Mouse (Mus musculus) midbrain, embryonic 14.5 days (tissue): Measurements from ENCODE around the gene Kpnb1. TPM values are rescaled to one million over a fixed set of nuclear protein-coding genes. Genes with fewer than 3 reads are reported as not detected.

ENCODE experiments used
- ATAC-seq: fragments of 200-750 bp; cut with Nextera tagmentation; 2 replicates; pipeline ENCODE4 v1.8.0; 2017; ENCODE audit warnings: moderate number of reproducible peaks, moderate library complexity; ENCODE audit not compliant: low FRiP score, low TSS enrichment
- DNase-seq: peaks from one replicate; pipeline ENCODE4 v3.0.0-alpha.2; 2015
- H3K27ac ChIP-seq: fragments of 300-500 bp; sonication (generic); replicated peaks from 2 replicates; pipeline ENCODE4 v1.5.1; 2014; ENCODE audit warnings: mild to moderate bottlenecking, low read depth, low read length, moderate library complexity
- H3K27me3 ChIP-seq: fragments of 300-500 bp; sonication (generic); 2 replicates; pipeline ENCODE4 v1.6.1; 2014; ENCODE audit warnings: low read length, control low read depth, mixed read lengths; ENCODE audit not compliant: control insufficient read depth, insufficient read depth
- H3K36me3 ChIP-seq: fragments of 300-500 bp; sonication (generic); 2 replicates; pipeline ENCODE4 v1.6.1; 2014; ENCODE audit warnings: low read length, control low read depth; ENCODE audit not compliant: control insufficient read depth, insufficient read depth
- H3K4me1 ChIP-seq: fragments of 300-500 bp; sonication (generic); 2 replicates; pipeline ENCODE4 v1.6.1; 2014; ENCODE audit warnings: mild to moderate bottlenecking, antibody characterized with exemption, low read length, control low read depth; ENCODE audit not compliant: control insufficient read depth, insufficient read depth
- H3K4me2 ChIP-seq: fragments of 300-500 bp; sonication (generic); 2 replicates; pipeline ENCODE4 v1.6.1; 2014; ENCODE audit warnings: mild to moderate bottlenecking, low read length, moderate library complexity
- H3K4me3 ChIP-seq: fragments of 300-500 bp; sonication (generic); replicated peaks from 2 replicates; pipeline ENCODE4 v1.5.1; 2014; ENCODE audit warnings: low read depth, low read length
- H3K9ac ChIP-seq: fragments of 300-500 bp; sonication (generic); replicated peaks from 2 replicates; pipeline ENCODE4 v1.6.1; 2014; ENCODE audit warnings: mild to moderate bottlenecking, low read length, moderate library complexity
- H3K9me3 ChIP-seq: fragments of 300-500 bp; sonication (generic); 2 replicates; pipeline ENCODE4 v1.6.1; 2016; ENCODE audit warnings: low read length, control low read depth, mixed read lengths; ENCODE audit not compliant: control insufficient read depth
- WGBS: fragments of 180-500 bp; shearing (Covaris S2); extraction: QIAGEN DNeasy Blood & Tissue Kit; methylation state at CpG from one replicate; pipeline ENCODE4 v1.1.7; 2014; 5-methylcytosine and 5-hydroxymethylcytosine counted together
- polyA plus RNA-seq: library from polyadenylated mRNA; unstranded; fragments of >200 nt; fragmentation: Nextera tagmentation; extraction: Ambion mirVana; gene quantifications from 2 replicates; pipeline ENCODE4 v1.2.1, GENCODE M21; 2014

Gene Kpnb1
- polyA plus RNA-seq, 1 experiment from 2014 or later, result 48.6 TPM

- Histone ChIP-seq H3K36me3 (peaks cover 21% of the 10 kb centered on the region), H3K9ac (peak overlapping the region; percentile 81), H3K9me3 (no peaks in the 10 kb centered on the region), H3K27me3 (no peaks in the 10 kb centered on the region), H3K4me1 (peaks cover 21% of the 10 kb centered on the region), H3K27ac (peak overlapping the region; percentile 96), H3K4me2 (peak overlapping the region; percentile 77), H3K4me3 (peak overlapping the region; percentile 73)
- WGBS, result under 1% methylated on average over 91 of the region's 102 CpGs
- peak; percentile 91 for DNase-seq
- peak; percentile 82 for ATAC-seq
Observed at GRCm38 (mm10) chr11:97150411-97151330, 37.0 kb downstream of the Kpnb1 start.

- Histone ChIP-seq H3K36me3 (peaks cover 23% of the 10 kb centered on the region), H3K4me1 (peaks cover 21% of the 10 kb centered on the region), H3K27ac (peak overlapping the region; percentile 96), H3K9ac (peak overlapping the region; percentile 81), H3K9me3 (no peaks in the 10 kb centered on the region), H3K27me3 (no peaks in the 10 kb centered on the region), H3K4me3 (peak overlapping the region; percentile 73), H3K4me2 (peak overlapping the region; percentile 77)
- DNase-seq (peak; percentile 57), ATAC-seq (no peak; the same call in 1 of the 2 replicates)
- 6% methylated on average over 14 of the region's 14 CpGs for WGBS
Observed at GRCm38 (mm10) chr11:97149995-97150410, 37.7 kb downstream of the Kpnb1 start.

GRCm38 (mm10) chr11:97149026-97149425 is 38.7 kb downstream of the Kpnb1 start:
- H3K9me3 ChIP-seq, result no peaks in the 10 kb centered on the region
- peaks cover 26% of the 10 kb centered on the region for H3K36me3 ChIP-seq
- ATAC-seq, result no peak
- no peak overlapping the region for H3K9ac ChIP-seq
- WGBS, result 33% methylated on average over 9 of the region's 9 CpGs
- no peak for DNase-seq
- H3K27me3 ChIP-seq, result no peaks in the 10 kb centered on the region
- H3K4me1 ChIP-seq, result peaks cover 21% of the 10 kb centered on the region
- H3K4me3 ChIP-seq, result no peak overlapping the region
- H3K4me2 ChIP-seq, result peak overlapping the region; percentile 77
- H3K27ac ChIP-seq, result no peak overlapping the region

GRCm38 (mm10) chr11:97148591-97148990 is 39.1 kb downstream of the Kpnb1 start:
- no peak for DNase-seq
- no peak for ATAC-seq
- no peak overlapping the region for H3K9ac ChIP-seq
- H3K27ac ChIP-seq, result no peak overlapping the region
- 41% methylated on average over 12 of the region's 12 CpGs for WGBS
- no peaks in the 10 kb centered on the region for H3K9me3 ChIP-seq
- peaks cover 30% of the 10 kb centered on the region for H3K36me3 ChIP-seq
- peak overlapping the region; percentile 77; the same call in 1 of the 2 replicates for H3K4me2 ChIP-seq
- no peak overlapping the region for H3K4me3 ChIP-seq
- peaks cover 21% of the 10 kb centered on the region for H3K4me1 ChIP-seq
- H3K27me3 ChIP-seq, result no peaks in the 10 kb centered on the region

- Histone ChIP-seq H3K4me1 (peaks cover 14% of the 10 kb centered on the region), H3K27ac (no peak overlapping the region), H3K9me3 (no peaks in the 10 kb centered on the region), H3K27me3 (no peaks in the 10 kb centered on the region), H3K9ac (no peak overlapping the region), H3K36me3 (peaks cover 30% of the 10 kb centered on the region), H3K4me2 (no peak overlapping the region), H3K4me3 (no peak overlapping the region)
- WGBS, result 86% methylated on average over 8 of the region's 8 CpGs
- DNase-seq (no peak), ATAC-seq (no peak)
Observed at GRCm38 (mm10) chr11:97147333-97147732, 40.3 kb downstream of the Kpnb1 start.

- Histone ChIP-seq H3K4me1 (peaks cover 8% of the 10 kb centered on the region), H3K36me3 (peaks cover 30% of the 10 kb centered on the region), H3K4me3 (no peak overlapping the region), H3K9ac (no peak overlapping the region), H3K27me3 (no peaks in the 10 kb centered on the region), H3K27ac (no peak overlapping the region), H3K4me2 (no peak overlapping the region), H3K9me3 (no peaks in the 10 kb centered on the region)
- ATAC-seq (no peak), DNase-seq (peak; percentile 82)
- 7% methylated on average over 8 of the region's 8 CpGs for whole genome bisulfite sequencing
Observed at GRCm38 (mm10) chr11:97146724-97147123, 41.0 kb downstream of the Kpnb1 start.

- Histone ChIP-seq H3K4me1 (peaks cover 6% of the 10 kb centered on the region), H3K9me3 (no peaks in the 10 kb centered on the region), H3K4me2 (no peak overlapping the region), H3K27me3 (0 out of 2 replicates have a peak, but pooled peaks cover 2% of the 10 kb centered on the region), H3K4me3 (no peak overlapping the region), H3K36me3 (peaks cover 32% of the 10 kb centered on the region), H3K9ac (no peak overlapping the region), H3K27ac (no peak overlapping the region)
- no peak for DNase-seq
- ATAC-seq, result no peak
- WGBS, result 84% methylated on average over 9 of the region's 9 CpGs
Observed at GRCm38 (mm10) chr11:97145951-97146350, 41.7 kb downstream of the Kpnb1 start.

GRCm38 (mm10) chr11:97145320-97145719 is 42.4 kb downstream of the Kpnb1 start:
- Histone ChIP-seq H3K27ac (no peak overlapping the region), H3K27me3 (peaks cover 4% of the 10 kb centered on the region; the same call in 1 of the 2 replicates), H3K4me3 (no peak overlapping the region), H3K4me2 (no peak overlapping the region), H3K36me3 (peaks cover 33% of the 10 kb centered on the region), H3K9me3 (no peaks in the 10 kb centered on the region), H3K9ac (no peak overlapping the region), H3K4me1 (peaks cover 6% of the 10 kb centered on the region)
- ATAC-seq, result no peak
- WGBS, result 91% methylated on average over 2 of the region's 2 CpGs
- no peak for DNase-seq
